Mouse (Mus musculus): ENCODE measurements around the gene Rpl22. TPM values are rescaled to one million over a fixed set of nuclear protein-coding genes. Genes with fewer than 3 reads are reported as not detected.

Rpl22 gene
- polyA plus RNA-seq, 1 experiment from 2014 or later, result 447 TPM

DNA sequence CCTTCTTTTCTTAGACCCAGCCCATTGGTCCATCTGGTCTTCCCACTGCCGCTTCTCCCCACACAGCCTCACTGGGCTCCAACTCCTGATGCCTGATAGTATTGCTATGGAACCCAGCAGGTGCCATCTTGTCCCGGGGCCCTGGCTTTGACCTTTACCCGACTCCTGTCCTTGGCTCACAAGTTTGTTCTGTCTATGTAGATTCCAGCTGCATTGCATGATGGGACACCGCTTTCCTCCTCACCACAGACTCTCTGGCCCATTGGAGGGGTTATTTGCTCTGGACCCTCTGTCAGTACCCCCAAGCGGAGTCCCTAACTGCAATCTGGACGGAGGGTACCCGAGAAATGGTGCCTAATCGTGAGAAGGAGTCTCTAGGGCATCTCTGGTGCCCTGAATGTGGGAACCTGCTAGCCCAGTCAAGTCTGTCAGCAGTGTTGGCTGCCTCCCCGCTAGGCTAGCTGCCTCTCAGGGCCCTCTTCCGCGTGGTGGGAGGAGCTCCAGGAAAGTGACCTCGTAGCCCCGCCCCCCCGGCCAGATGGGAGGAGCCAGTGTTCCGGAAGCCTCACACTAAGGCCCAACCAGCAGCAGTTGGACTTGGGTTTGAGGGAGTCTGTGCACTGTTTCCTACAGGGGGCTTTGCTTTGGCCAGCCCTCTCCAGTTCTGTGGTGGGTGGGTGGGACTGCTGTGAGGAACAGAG, 15.2 kb downstream of the Rpl22 start:
- no peak for ATAC-seq (ENCODE audit: insufficient number of reproducible peaks, insufficient read depth, low FRiP score, low TSS enrichment, low read depth)
- peaks cover 84% of the 10 kb centered on the region for H3K27me3 ChIP-seq
- H3K4me1 ChIP-seq, result peaks cover 15% of the 10 kb centered on the region
- H3K4me3 ChIP-seq, result no peak overlapping the region
- WGBS, result 38% methylated on average over 15 of the region's 15 CpGs
- H3K9me3 ChIP-seq, result no peaks in the 10 kb centered on the region
- H3K4me2 ChIP-seq, result no peak overlapping the region
- H3K9ac ChIP-seq, result no peak overlapping the region
- H3K27ac ChIP-seq, result no peak overlapping the region
- no peaks in the 10 kb centered on the region for H3K36me3 ChIP-seq

DNA sequence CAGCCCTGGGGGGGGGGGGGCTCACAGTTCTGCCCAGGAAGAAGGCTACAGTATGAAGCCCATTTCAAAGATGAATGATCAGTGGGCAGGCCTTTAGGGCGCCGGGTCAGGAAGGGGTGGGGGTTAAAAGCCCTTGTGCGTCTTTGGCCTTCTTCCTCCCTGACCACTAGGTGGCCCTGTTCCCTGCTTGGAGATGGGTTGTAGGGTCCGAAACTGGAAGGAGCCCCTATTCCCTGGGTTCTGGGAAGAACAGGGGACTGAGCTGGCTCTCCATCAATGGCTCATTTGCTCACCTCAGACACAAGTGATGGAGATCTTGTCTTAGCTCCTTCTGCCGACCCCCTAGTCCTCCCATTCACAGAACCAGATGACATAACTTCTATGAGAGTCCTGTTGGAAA, 17.8 kb downstream of the Rpl22 start:
- Histone ChIP-seq H3K9ac (no peak overlapping the region), H3K27me3 (peaks cover 76% of the 10 kb centered on the region), H3K36me3 (no peaks in the 10 kb centered on the region), H3K9me3 (no peaks in the 10 kb centered on the region), H3K4me2 (no peak overlapping the region), H3K27ac (no peak overlapping the region), H3K4me1 (peaks cover 15% of the 10 kb centered on the region), H3K4me3 (no peak overlapping the region)
- 11% methylated on average over 5 of the region's 5 CpGs for whole genome bisulfite sequencing
- ATAC-seq (ENCODE audit: insufficient number of reproducible peaks, insufficient read depth, low FRiP score, low TSS enrichment, low read depth), result no peak

DNA sequence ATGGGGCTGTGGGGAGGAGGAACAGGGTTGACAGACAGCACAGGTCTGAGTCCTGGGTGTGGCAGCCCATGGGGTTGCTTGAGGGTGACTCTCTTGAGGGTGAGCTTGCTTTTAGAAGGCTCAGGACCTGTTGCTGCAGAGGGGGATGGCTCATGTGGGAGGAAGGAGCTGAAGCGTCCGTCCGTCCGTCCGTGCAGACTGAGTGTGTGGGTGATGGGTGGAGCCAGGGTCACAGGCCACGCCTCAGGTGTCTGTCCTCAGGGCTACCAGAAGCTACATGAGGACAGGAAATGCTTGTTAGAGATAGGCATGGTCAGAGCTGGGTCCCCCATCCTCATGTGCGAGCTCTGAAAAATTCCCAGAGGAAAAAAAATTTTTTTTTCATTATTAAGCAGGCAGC, 19.1 kb downstream of the Rpl22 start:
- H3K9me3 ChIP-seq, result no peaks in the 10 kb centered on the region
- H3K27me3 ChIP-seq, result peaks cover 75% of the 10 kb centered on the region

DNA sequence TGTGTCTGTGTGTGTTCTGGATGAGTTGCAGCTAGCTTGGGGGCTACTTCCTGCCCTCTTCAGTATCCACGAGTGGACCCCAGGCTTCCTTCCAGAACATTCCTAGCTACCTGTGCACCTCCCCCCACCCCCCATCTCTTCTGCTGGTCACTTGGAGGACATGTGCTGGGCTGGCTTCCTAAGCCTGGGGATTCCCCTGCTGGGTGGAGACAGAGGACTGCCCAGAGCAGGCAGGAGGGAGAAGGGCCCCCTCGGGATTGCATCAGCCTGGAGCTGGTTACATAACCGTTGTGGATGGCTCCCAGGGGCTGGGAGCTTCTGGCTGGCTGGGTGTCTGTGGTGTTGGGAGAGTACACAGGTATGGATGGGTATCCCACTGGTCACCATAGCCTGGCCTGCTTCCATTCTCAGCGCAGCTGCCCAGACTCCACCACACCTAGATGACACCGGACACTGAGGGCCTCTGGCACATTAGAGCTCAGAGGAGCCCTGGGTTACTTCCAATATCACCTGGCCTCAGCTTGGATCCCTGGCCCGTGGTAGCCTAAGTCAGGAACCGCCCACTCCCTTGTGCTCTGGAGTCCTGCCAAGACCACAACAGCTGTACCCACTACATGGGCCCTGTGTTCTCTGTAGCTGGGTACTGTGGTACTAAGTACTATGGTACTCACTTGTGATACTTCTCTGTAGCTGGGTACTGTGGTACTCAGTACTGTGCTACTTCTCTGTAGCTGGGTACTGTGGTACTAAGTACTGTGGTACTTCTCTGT, 19.8 kb downstream of the Rpl22 start:
- Histone ChIP-seq H3K27ac (no peak overlapping the region), H3K4me1 (peaks cover 8% of the 10 kb centered on the region), H3K4me2 (no peak overlapping the region), H3K9ac (0 out of 2 replicates have a peak overlapping the region, but pooled peaks have one; percentile 16), H3K36me3 (no peaks in the 10 kb centered on the region), H3K9me3 (no peaks in the 10 kb centered on the region), H3K4me3 (no peak overlapping the region), H3K27me3 (peaks cover 73% of the 10 kb centered on the region)
- WGBS, result 50% methylated on average over 7 of the region's 7 CpGs
- peak; percentile 15; the same call in 1 of the 2 replicates for ATAC-seq (ENCODE audit: insufficient number of reproducible peaks, insufficient read depth, low FRiP score, low TSS enrichment, low read depth)

More for the DNA sequence above, 19.1 kb downstream of the Rpl22 start:
- Histone ChIP-seq H3K4me1 (peaks cover 5% of the 10 kb centered on the region), H3K4me3 (no peak overlapping the region), H3K9ac (no peak overlapping the region), H3K27ac (no peak overlapping the region), H3K36me3 (no peaks in the 10 kb centered on the region), H3K4me2 (no peak overlapping the region)
- 50% methylated on average over 7 of the region's 7 CpGs for WGBS
- no peak for ATAC-seq (ENCODE audit: insufficient number of reproducible peaks, insufficient read depth, low FRiP score, low TSS enrichment, low read depth)

DNA sequence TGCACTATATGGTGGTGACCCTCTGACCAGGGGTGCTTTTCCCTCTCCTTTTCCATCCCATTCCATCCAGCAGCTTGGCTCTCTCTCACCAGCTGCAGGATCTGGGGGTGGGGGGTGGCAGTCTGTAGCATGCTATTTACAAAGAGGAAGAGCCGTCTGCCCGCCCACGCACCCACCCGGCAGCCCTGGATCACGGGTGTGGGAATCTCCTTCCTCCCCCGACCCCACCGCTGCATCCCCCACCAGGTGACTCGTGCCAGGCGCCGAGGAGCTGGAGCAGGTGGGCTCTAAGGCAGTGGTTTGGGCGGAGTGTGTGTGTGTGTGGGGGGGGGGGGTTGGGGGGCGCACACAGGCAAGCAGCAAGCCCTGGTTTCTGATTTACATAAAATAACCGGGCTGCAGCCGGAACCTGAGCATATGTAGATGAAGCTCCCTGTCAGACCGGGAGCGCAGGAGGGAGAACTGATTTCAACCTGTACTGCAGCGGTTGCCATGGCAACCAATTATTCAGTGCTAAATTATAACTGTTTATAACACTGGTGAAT, 24.4 kb downstream of the Rpl22 start:
- Histone ChIP-seq H3K27me3 (peaks cover 61% of the 10 kb centered on the region), H3K27ac (no peak overlapping the region)
- ATAC-seq (ENCODE audit: insufficient number of reproducible peaks, insufficient read depth, low FRiP score, low TSS enrichment, low read depth), result no peak

DNA sequence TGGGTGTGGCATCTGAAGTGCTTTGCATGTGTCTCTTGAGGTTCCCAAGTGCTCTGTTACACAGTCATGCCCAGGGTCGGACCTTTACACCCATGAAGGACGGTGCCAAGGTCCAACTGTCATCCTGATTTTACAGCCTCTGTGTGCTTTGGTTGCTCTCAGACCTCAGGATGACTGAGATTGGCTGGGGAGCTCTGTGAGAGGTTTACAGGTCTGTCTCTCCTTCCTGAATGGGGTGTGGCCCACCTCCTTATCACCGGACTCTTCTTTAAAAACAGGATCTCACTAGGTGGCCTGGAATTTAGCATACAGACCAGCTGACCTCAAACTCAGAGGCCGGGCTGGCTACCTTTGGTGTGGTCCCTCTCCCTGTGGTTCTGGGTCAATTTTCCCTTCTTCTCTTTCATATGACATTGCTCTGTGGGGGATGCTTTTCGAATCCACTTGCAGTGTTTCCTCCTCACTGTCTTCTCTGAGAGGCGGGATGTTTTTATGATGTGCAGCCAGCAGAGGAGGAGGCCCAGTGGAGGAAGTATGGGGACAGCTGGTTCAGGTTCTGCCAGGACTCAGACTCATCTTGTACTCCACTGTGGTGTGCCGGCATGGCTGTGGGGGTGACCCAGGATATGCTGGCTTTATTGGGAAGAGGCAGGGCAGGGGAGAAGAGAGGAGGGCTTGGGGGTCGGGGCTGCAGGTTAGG, 25.3 kb downstream of the Rpl22 start:
- Histone ChIP-seq H3K36me3 (no peaks in the 10 kb centered on the region), H3K9ac (no peak overlapping the region), H3K27ac (no peak overlapping the region), H3K4me1 (peaks cover 7% of the 10 kb centered on the region), H3K4me3 (no peak overlapping the region), H3K27me3 (peaks cover 58% of the 10 kb centered on the region), H3K9me3 (no peaks in the 10 kb centered on the region), H3K4me2 (no peak overlapping the region)
- no peak for ATAC-seq (ENCODE audit: insufficient number of reproducible peaks, insufficient read depth, low FRiP score, low TSS enrichment, low read depth)
- 33% methylated on average over 8 of the region's 8 CpGs for WGBS

More for the DNA sequence above, 24.4 kb downstream of the Rpl22 start:
- peaks cover 11% of the 10 kb centered on the region for H3K4me1 ChIP-seq
- 14% methylated on average over 17 of the region's 17 CpGs for WGBS
- H3K9ac ChIP-seq, result no peak overlapping the region
- H3K9me3 ChIP-seq, result no peaks in the 10 kb centered on the region
- H3K4me2 ChIP-seq, result peak overlapping the region; percentile 39
- no peaks in the 10 kb centered on the region for H3K36me3 ChIP-seq
- no peak overlapping the region for H3K4me3 ChIP-seq

DNA sequence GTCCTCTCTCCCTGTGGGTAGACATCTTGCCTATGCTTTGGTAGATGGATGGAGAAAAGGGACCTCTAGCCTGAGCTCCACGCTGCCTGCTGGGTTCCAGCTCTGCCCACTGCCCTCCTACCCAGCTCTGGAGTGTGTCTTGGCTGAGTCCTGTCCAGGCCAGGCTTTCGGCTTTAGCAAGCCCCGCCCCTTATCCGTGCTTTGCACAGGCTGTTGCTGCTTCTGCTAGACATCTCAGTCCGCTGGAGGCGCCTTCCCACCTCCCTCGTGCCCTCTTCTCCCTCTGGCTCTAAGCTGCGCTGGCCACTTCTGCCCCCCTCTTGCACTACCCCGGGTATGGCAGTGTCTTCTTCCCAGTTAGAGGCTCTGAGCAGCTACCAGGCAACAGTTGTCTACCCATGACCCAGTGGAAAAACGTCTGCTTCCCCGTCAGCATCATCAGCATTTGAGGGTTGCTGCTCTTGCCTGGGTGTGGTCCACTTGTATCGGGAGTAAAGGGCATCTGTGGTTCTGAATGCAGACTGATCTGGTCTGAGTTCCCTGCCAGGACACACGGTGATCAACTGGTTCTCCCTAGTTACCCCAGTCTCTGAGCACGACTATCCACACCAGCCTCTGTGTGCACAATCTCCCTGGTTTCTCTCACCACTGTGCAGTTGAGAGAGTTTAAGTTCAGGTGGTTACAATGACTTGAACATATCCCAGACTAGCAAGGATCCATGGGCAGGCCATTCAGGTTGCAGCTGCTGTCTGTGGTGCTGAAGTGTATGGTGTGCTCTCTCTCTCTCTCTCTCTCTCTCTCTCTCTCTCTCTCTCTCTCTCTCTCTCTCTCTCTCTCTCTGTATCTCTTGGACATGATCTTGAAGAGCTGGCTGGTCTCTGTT, 26.1 kb downstream of the Rpl22 start:
- peaks cover 54% of the 10 kb centered on the region for H3K27me3 ChIP-seq
- no peak overlapping the region for H3K4me3 ChIP-seq
- 17% methylated on average over 14 of the region's 14 CpGs for WGBS

DNA sequence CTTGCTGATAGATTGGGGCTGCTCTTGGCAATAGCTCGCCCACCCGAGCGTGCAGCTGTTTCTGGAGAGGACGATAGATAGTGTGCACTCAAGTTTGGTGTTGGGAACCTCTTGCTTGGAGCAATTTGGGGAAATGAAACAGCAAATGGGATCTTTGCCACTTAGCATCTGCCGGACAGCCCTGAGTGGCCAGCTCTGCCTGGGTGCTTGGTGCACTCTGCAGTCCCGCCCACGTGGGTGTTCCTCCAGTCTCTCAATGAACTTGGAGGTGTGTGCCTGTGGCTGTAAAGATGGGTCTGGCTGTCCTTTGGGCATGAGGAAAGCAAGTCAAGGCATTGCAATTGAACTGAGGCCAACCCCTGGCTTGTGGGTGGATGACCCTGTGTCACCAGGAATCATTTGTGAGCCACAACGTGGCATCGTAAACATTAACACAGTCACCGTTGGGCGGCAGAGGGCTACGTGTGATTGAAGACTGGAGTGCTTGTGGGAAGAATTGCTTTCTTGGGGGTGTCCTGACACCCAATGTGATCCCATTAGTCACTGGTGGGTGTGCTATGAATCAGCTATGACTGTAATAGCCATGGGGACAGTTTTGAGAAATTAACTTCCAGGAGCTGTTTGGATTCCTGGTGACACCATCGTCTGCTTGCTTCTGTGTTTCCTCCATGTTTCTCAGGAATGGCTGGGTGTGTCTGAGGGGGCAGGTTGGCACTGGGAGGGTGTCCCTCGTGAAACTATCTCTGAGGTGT, 28.5 kb downstream of the Rpl22 start:
- Histone ChIP-seq H3K27ac (no peak overlapping the region), H3K4me1 (peaks cover 7% of the 10 kb centered on the region), H3K4me3 (no peak overlapping the region), H3K9me3 (no peaks in the 10 kb centered on the region), H3K9ac (no peak overlapping the region), H3K36me3 (no peaks in the 10 kb centered on the region), H3K27me3 (peaks cover 49% of the 10 kb centered on the region), H3K4me2 (no peak overlapping the region)
- no peak for ATAC-seq (ENCODE audit: insufficient number of reproducible peaks, insufficient read depth, low FRiP score, low TSS enrichment, low read depth)
- 84% methylated on average over 14 of the region's 14 CpGs for WGBS

More for the DNA sequence above, 26.1 kb downstream of the Rpl22 start:
- Histone ChIP-seq H3K27ac (no peak overlapping the region), H3K4me2 (no peak overlapping the region), H3K4me1 (peaks cover 7% of the 10 kb centered on the region), H3K36me3 (no peaks in the 10 kb centered on the region), H3K9me3 (no peaks in the 10 kb centered on the region), H3K9ac (no peak overlapping the region)
- no peak for ATAC-seq (ENCODE audit: insufficient number of reproducible peaks, insufficient read depth, low FRiP score, low TSS enrichment, low read depth)

DNA sequence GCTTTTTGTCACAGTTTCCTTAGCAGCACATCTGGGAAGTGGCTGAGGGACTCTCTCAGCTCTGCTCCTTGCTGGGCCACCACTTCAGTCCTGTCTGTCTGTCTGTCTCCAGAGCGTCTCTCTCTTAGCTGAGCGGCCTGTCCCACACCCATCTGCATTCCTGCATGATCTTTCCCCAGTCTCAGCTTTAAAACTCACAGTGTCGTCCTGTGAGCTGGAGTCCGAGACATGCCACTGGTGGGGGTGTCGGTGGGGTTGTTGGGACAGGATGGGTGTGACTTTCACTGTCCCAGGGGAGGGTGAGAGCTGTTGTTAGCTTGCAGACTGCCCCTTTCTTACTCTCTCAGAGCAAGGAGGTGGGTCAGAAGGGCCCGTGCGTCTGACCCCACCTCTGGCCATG, 30.1 kb downstream of the Rpl22 start:
- no peaks in the 10 kb centered on the region for H3K9me3 ChIP-seq
- no peak overlapping the region for H3K4me3 ChIP-seq
- no peak for ATAC-seq (ENCODE audit: insufficient number of reproducible peaks, insufficient read depth, low FRiP score, low TSS enrichment, low read depth)
- peaks cover 52% of the 10 kb centered on the region for H3K27me3 ChIP-seq
- WGBS, result 72% methylated on average over 7 of the region's 7 CpGs
- no peak overlapping the region for H3K27ac ChIP-seq
- H3K4me2 ChIP-seq, result no peak overlapping the region
- no peak overlapping the region for H3K9ac ChIP-seq
- peaks cover 6% of the 10 kb centered on the region for H3K4me1 ChIP-seq
- H3K36me3 ChIP-seq, result no peaks in the 10 kb centered on the region

DNA sequence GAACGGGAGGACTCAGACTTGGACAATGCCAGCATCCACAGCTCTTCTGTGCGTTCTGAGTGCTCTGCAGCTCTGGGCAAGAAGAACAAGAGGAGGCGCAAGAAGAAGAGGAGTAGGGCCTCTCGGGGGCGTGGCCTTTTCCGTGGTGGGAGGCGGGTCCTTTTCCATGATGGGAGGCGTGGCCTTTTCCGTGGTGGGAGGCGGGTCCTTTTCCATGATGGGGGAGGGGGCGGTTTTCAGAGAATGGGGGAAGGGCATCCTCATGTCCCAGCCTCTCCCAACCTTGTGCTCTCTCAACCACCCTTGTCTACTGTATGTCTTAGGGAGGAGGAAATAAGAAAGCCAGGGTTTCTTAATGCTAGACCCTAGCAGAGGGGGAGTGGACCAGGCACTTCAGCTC, 34.2 kb downstream of the Rpl22 start:
- Histone ChIP-seq H3K9me3 (no peaks in the 10 kb centered on the region), H3K9ac (no peak overlapping the region), H3K4me1 (peaks cover 10% of the 10 kb centered on the region), H3K27me3 (peaks cover 39% of the 10 kb centered on the region), H3K36me3 (no peaks in the 10 kb centered on the region), H3K4me3 (no peak overlapping the region), H3K27ac (no peak overlapping the region), H3K4me2 (no peak overlapping the region)
- WGBS, result 11% methylated on average over 11 of the region's 11 CpGs
- no peak for ATAC-seq (ENCODE audit: insufficient number of reproducible peaks, insufficient read depth, low FRiP score, low TSS enrichment, low read depth)

Measured in embryonic facial prominence, embryonic 13.5 days (tissue).